Mouse (Mus musculus): ENCODE measurements around the gene Lsamp.

DNA sequence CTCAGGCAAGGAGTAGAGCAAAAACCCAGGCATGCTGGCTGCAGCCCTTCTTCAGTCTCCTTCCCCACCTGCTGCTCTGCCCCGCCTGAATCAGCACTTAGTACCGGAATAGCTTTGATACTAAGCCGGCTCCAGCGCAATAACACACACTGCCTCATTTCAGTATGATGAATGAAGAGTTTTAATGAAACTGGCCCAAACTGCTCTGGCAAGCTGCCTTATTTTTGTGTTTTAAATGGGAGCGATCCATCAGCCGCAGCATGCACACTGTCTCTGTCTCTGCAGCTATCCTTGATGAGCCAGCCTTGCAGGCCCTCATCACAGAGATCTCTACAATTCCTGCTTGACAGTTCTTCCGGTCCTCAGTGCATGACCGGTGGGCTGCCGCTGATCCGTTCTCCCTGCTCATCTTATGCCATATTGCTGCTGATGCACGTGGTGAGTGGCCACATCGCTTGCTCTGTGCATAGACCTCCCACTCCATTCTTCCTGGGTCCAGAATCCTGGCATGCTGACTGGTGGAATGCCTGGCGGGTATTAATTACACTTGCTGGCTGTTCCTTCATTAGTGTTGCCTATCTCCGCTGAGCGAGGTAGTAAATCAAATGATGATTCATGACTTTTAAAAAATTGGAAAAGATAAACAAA lies 479.4 kb downstream of the Lsamp start:
- TF ChIP-seq CTCF (IDR thresholded peaks at IDR 0.05; ENCODE audit: low read depth) (no peak), EP300 (IDR thresholded peaks at IDR 0.05; ENCODE audit: low read depth) (no peak)
